Mouse (Mus musculus) liver, postnatal 0 days (tissue): ENCODE measurements at regions not wholly inside any gene's neighbourhood (a gene's known extent, or its start where the extent isn't known, plus 50 kb on each side); places are given as distances from the start of the nearest gene placed in this dataset.

Experiments
- ATAC-seq: fragments of 200-750 bp; cut with Nextera tagmentation; 2 replicates; pipeline ENCODE4 v1.8.0; 2017; ENCODE audit warnings: mild to moderate bottlenecking, moderate library complexity
- DNase-seq: peaks from one replicate; pipeline ENCODE4 v3.0.0-alpha.2; 2016
- H3K27ac ChIP-seq: fragments of 300-500 bp; sonication (generic); 2 replicates; pipeline ENCODE4 v1.5.1; 2014; ENCODE audit warnings: antibody characterized with exemption, moderate library complexity, mild to moderate bottlenecking, low read depth
- H3K27me3 ChIP-seq: fragments of 300-500 bp; sonication (generic); 2 replicates; pipeline ENCODE4 v1.6.1; 2014; ENCODE audit warnings: low read length, control low read depth, mixed read lengths; ENCODE audit not compliant: insufficient read depth
- H3K36me3 ChIP-seq: fragments of 300-500 bp; sonication (generic); replicated peaks from 2 replicates; pipeline ENCODE4 v1.6.1; 2014; ENCODE audit warnings: mild to moderate bottlenecking, control low read depth, low read length, moderate library complexity, mixed read lengths; ENCODE audit not compliant: insufficient read depth
- H3K4me1 ChIP-seq: fragments of 300-500 bp; sonication (generic); 2 replicates; pipeline ENCODE4 v1.6.1; 2014; ENCODE audit warnings: antibody characterized with exemption, mild to moderate bottlenecking, control low read depth; ENCODE audit not compliant: insufficient read depth
- H3K4me2 ChIP-seq: fragments of 300-500 bp; sonication (generic); 2 replicates; pipeline ENCODE4 v1.6.1; 2014; ENCODE audit warnings: low read depth, mild to moderate bottlenecking, low read length, moderate library complexity, mixed read lengths
- H3K4me3 ChIP-seq: fragments of 300-500 bp; sonication (generic); 2 replicates; pipeline ENCODE4 v1.5.1; 2014; ENCODE audit warnings: low read depth, low read length
- H3K9ac ChIP-seq: fragments of 300-500 bp; sonication (generic); replicated peaks from 2 replicates; pipeline ENCODE4 v1.6.1; 2014; ENCODE audit warnings: mild to moderate bottlenecking, moderate library complexity
- H3K9me3 ChIP-seq: fragments of 300-500 bp; sonication (generic); 2 replicates; pipeline ENCODE4 v1.6.1; 2016; ENCODE audit warnings: mild to moderate bottlenecking, control low read depth, low read length, mixed read lengths
- CTCF ChIP-seq: sonication (generic); IDR thresholded peaks from 2 replicates; pipeline ENCODE4 v1.5.1; 2016; ENCODE audit warnings: antibody characterized with exemption, low read depth
- EP300 ChIP-seq: IDR thresholded peaks from 2 replicates; pipeline ENCODE4 v1.6.1; 2016; ENCODE audit warnings: antibody characterized with exemption, low read depth, mild to moderate bottlenecking
- WGBS: fragments of 180-500 bp; shearing (Covaris S2); extraction: QIAGEN DNeasy Blood & Tissue Kit; methylation state at CpG from one replicate; pipeline ENCODE4 v1.1.7; 2014; ENCODE audit not compliant: insufficient replicate concordance; 5-methylcytosine and 5-hydroxymethylcytosine counted together

- H3K4me2 ChIP-seq: no peak overlapping the region
- DNase-seq (no peak), ATAC-seq (no peak)
- H3K36me3 ChIP-seq: no peaks in the 10 kb centered on the region
- H3K4me1 ChIP-seq: peaks cover 33% of the 10 kb centered on the region
- no peaks in the 10 kb centered on the region for H3K27me3 ChIP-seq
- no peak overlapping the region for H3K4me3 ChIP-seq
- no peaks in the 10 kb centered on the region for H3K9me3 ChIP-seq
- WGBS: 71% methylated on average over 5 of the region's 5 CpGs
- TF ChIP-seq CTCF (no peak), EP300 (no peak)
- H3K27ac ChIP-seq: no peak overlapping the region
- H3K9ac ChIP-seq: no peak overlapping the region
Observed at GRCm38 (mm10) chr9:116332485-116333118, 157.4 kb upstream of the Tgfbr2 start.

DNA sequence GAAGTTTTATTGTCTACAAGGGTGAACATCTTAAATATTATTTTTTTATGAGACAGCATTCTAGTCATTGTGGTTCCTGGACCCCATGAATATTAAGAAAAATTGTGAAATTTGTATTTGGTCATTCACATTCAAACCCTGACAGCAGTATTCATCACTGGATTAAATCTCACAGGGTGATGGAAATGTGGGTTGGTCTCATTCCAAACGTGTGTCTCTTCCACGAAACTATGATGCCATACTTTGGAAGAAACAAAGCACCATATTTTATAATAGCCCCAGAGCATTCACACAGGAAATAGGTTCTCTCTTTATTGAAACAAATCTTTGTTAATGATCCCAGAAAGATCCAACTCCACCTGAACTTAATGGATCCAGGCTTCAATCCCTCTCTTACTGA, 156.2 kb upstream of the Tgfbr2 start:
- Histone ChIP-seq H3K4me3 (no peak overlapping the region), H3K9me3 (no peaks in the 10 kb centered on the region), H3K27me3 (no peaks in the 10 kb centered on the region), H3K4me1 (peaks cover 23% of the 10 kb centered on the region), H3K36me3 (no peaks in the 10 kb centered on the region), H3K27ac (no peak overlapping the region), H3K9ac (no peak overlapping the region), H3K4me2 (no peak overlapping the region)
- no peak for ATAC-seq
- WGBS: 70% methylated on average over 2 of the region's 2 CpGs
- DNase-seq: no peak
- TF ChIP-seq EP300 (no peak), CTCF (no peak)

GRCm38 (mm10) chr9:116330796-116331195, 155.6 kb upstream of the Tgfbr2 start:
- no peak for DNase-seq
- H3K4me3 ChIP-seq: no peak overlapping the region
- 29% methylated on average over 5 of the region's 5 CpGs for WGBS

DNA sequence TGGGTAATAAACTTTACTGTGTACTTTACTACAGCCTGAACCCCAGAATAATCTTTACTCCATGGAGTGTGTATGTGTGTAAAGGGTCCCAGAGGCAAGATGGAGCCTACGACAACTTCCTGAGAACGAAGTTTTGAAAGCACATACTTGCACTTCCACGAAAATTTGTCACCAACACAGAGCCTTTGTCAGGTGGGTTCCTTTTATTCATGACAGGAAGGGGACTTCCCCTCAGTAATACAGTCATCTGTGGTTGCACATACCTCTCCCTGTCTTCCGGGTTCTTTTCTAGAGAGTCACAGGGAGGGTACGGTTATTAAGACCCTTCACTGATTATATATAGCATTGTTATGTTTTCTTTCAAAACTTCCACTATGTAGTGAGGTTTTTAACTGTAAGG, 154.0 kb upstream of the Tgfbr2 start:
- no peaks in the 10 kb centered on the region for H3K9me3 ChIP-seq
- no peak overlapping the region for H3K4me3 ChIP-seq
- no peak for ATAC-seq
- no peaks in the 10 kb centered on the region for H3K27me3 ChIP-seq
- H3K4me2 ChIP-seq: no peak overlapping the region
- WGBS: 48% methylated on average over 5 of the region's 5 CpGs
- H3K36me3 ChIP-seq: no peaks in the 10 kb centered on the region
- H3K9ac ChIP-seq: no peak overlapping the region
- H3K27ac ChIP-seq: no peak overlapping the region
- H3K4me1 ChIP-seq: peaks cover 6% of the 10 kb centered on the region
- TF ChIP-seq EP300 (no peak), CTCF (no peak)
- DNase-seq: no peak

More at GRCm38 (mm10) chr9:116330796-116331195, 155.6 kb upstream of the Tgfbr2 start:
- Histone ChIP-seq H3K9me3 (no peaks in the 10 kb centered on the region), H3K9ac (no peak overlapping the region), H3K4me1 (peaks cover 18% of the 10 kb centered on the region), H3K27ac (no peak overlapping the region), H3K36me3 (no peaks in the 10 kb centered on the region), H3K27me3 (no peaks in the 10 kb centered on the region), H3K4me2 (no peak overlapping the region)
- TF ChIP-seq CTCF (peak; percentile 42), EP300 (no peak)
- no peak for ATAC-seq

DNA sequence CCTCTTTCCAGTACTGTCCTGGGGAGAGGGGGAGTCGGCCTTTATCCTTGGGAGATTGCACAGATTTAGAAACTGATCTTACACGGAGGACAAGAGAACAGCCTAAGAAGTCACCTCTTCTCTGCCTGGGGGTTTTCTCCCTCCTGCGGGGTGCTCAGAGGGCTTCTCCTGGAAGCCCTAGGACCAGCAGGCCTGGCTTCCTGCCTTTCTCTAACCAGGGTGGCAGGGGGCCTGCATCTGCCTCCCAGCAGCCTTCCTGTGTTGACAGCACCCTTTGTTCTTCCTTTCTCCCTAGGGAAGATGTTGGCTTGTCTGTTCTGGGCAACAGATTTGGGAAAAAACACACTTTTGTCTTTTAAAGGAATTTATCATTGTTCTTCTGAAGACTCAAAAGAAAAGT, 153.0 kb upstream of the Tgfbr2 start:
- DNase-seq (no peak), ATAC-seq (no peak)
- Histone ChIP-seq H3K4me3 (no peak overlapping the region), H3K4me2 (no peak overlapping the region), H3K27ac (no peak overlapping the region), H3K4me1 (peaks cover 6% of the 10 kb centered on the region), H3K36me3 (no peaks in the 10 kb centered on the region), H3K9ac (no peak overlapping the region), H3K27me3 (no peaks in the 10 kb centered on the region), H3K9me3 (no peaks in the 10 kb centered on the region)
- no peak for TF ChIP-seq CTCF
- TF ChIP-seq EP300: no peak
- WGBS: 44% methylated on average over 3 of the region's 3 CpGs

DNA sequence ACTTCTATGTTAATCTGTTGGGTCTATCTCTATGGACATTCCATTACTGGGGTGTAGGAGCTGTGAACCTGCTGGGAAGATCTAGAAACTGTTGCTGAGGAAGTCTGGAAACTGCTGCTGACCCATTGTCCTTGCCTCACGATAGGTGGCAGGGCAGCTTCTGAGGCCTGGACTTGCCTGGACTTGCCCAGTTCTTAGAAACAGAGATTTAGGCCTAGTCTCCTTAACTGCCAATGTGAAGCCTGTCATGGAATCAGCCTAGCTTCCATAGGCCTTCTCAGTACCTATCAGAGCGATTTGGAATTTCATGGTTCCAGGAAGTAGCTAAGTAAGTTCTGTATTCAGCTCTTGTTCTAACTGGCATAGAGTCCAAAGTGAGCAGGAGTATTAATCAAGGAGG, 151.9 kb upstream of the Tgfbr2 start:
- peaks cover 6% of the 10 kb centered on the region for H3K4me1 ChIP-seq
- H3K4me2 ChIP-seq: no peak overlapping the region
- H3K27me3 ChIP-seq: no peaks in the 10 kb centered on the region
- no peak overlapping the region for H3K9ac ChIP-seq
- no peak for DNase-seq
- H3K36me3 ChIP-seq: no peaks in the 10 kb centered on the region
- H3K27ac ChIP-seq: no peak overlapping the region
- TF ChIP-seq CTCF (no peak), EP300 (no peak)
- WGBS: 79% methylated on average over 2 of the region's 2 CpGs
- H3K4me3 ChIP-seq: no peak overlapping the region
- H3K9me3 ChIP-seq: no peaks in the 10 kb centered on the region
- no peak for ATAC-seq
